ENCODE assay signal across 12 mouse cellular contexts in genomic region chr3:56433495-56433894, GRCm38 (mm10).
DNase-seq lines count a peak whose midpoint lies in the region; ATAC-seq and TF ChIP-seq lines count a peak whose summit lies in the region.
"Had no signal": no experiment of that assay in that cellular context is flagged by ENCODE, and none has a peak within 500 bp of the region (broad histone marks: within the 10 kb centered on the region; RNA-seq: fewer than 3 reads in every experiment).

No protein-coding gene starts in this region.

- ATAC-seq in activated CD4-positive, CD25-positive, alpha-beta regulatory T cell, adult 4 months, result no peak

- TF ChIP-seq POLR2A in brain, embryonic 14.5 days (IDR thresholded peaks at IDR 0.05; ENCODE audit: borderline replicate concordance, extremely low read depth, insufficient read depth, insufficient read length, poor library complexity, severe bottlenecking), result no peak

- no peak for TF ChIP-seq CTCF in gastrocnemius, adult 2 months (IDR thresholded peaks at IDR 0.05)
- TF ChIP-seq CTCF in brain, embryonic 14.5 days (IDR thresholded peaks at IDR 0.05; ENCODE audit: borderline replicate concordance, extremely low read depth, insufficient read depth, insufficient read length), result no peak

- intact Hi-C loops in gastrocnemius, postnatal 14 days (cut with DNase I; ENCODE audit: low total_unique reads), result no loop called here
- intact Hi-C loops in gastrocnemius, adult 2 months (cut with DNase I), result no loop called here

- H3K27ac ChIP-seq in gastrocnemius, adult 2 months, result no peak overlapping the region
- H3K27ac ChIP-seq: embryonic facial prominence, embryonic 12.5 days had no signal

- DNase-seq in gastrocnemius, postnatal 14 days, result peak; percentile 5
- DNase-seq in gastrocnemius, adult 2 months, result no peak
- DNase-seq in 3T3-L1 (ENCODE audit: low read depth, low spot score), result peak; percentile 61
- peak; percentile 65 for DNase-seq in brain, embryonic 14.5 days (ENCODE audit: low read depth)
- peak; percentile 41 to 48 for DNase-seq in heart, adult 9 months (ENCODE audit: low spot score in 2 of 2)
- DNase-seq in urinary bladder, postnatal 10 days (ENCODE audit: low spot score), result no peak
- no peak for DNase-seq in frontal cortex, postnatal 36 days (ENCODE audit: low spot score in 2 of 2)
- DNase-seq: liver; right cerebral cortex, postnatal 14 days; thymus, postnatal 36 days had no signal

- no peak overlapping the region for H3K4me3 ChIP-seq in gastrocnemius, adult 2 months
- H3K4me3 ChIP-seq: embryonic facial prominence, embryonic 12.5 days had no signal

Comparison
In these comparisons a context has a peak if more than half of its experiments do, and no peak if none do; other contexts are left out.
1. DNase-seq: peak in gastrocnemius, postnatal 14 days (single experiment), 3T3-L1 (single experiment), brain, embryonic 14.5 days (single experiment) and heart, adult 9 months (2 of 2); none in gastrocnemius, adult 2 months (single experiment), urinary bladder, postnatal 10 days (single experiment) and frontal cortex, postnatal 36 days (0 of 2).